Mouse (Mus musculus) forebrain, embryonic 16.5 days (tissue): ENCODE measurements at regions not wholly inside any gene's neighbourhood (a gene's known extent, or its start where the extent isn't known, plus 50 kb on each side); places are given as distances from the start of the nearest gene placed in this dataset.

Experiments
- ATAC-seq: fragments of 200-750 bp; cut with Nextera tagmentation; 2 replicates; pipeline ENCODE4 v1.8.0; 2017; ENCODE audit warnings: mild to moderate bottlenecking, moderate library complexity
- H3K27ac ChIP-seq: fragments of 300-500 bp; sonication (generic); 2 replicates; pipeline ENCODE4 v1.5.1; 2014; ENCODE audit warnings: low read length, control low read depth
- H3K27me3 ChIP-seq: fragments of 300-500 bp; sonication (generic); replicated peaks from 2 replicates; pipeline ENCODE4 v1.6.1; 2014; ENCODE audit warnings: low read length; ENCODE audit not compliant: control insufficient read depth, insufficient read depth
- H3K36me3 ChIP-seq: fragments of 300-500 bp; sonication (generic); 2 replicates; pipeline ENCODE4 v1.6.1; 2014; ENCODE audit not compliant: control insufficient read depth, insufficient read depth
- H3K4me1 ChIP-seq: fragments of 300-500 bp; sonication (generic); replicated peaks from 2 replicates; pipeline ENCODE4 v1.6.1; 2014; ENCODE audit warnings: low read length; ENCODE audit not compliant: control insufficient read depth, insufficient read depth
- H3K4me2 ChIP-seq: fragments of 300-500 bp; sonication (generic); 2 replicates; pipeline ENCODE4 v1.6.1; 2014; ENCODE audit warnings: mild to moderate bottlenecking, low read length, control low read depth
- H3K4me3 ChIP-seq: fragments of 300-500 bp; sonication (generic); replicated peaks from 2 replicates; pipeline ENCODE4 v1.5.1; 2014; ENCODE audit warnings: mild to moderate bottlenecking, low read length, control low read depth
- H3K9ac ChIP-seq: fragments of 300-500 bp; sonication (generic); replicated peaks from 2 replicates; pipeline ENCODE4 v1.6.1; 2014; ENCODE audit warnings: low read depth, low read length, control low read depth
- H3K9me3 ChIP-seq: fragments of 300-500 bp; sonication (generic); 2 replicates; pipeline ENCODE4 v1.6.1; 2016; ENCODE audit warnings: low read length; ENCODE audit not compliant: control insufficient read depth
- WGBS: fragments of 180-500 bp; shearing (Covaris S2); extraction: QIAGEN DNeasy Blood & Tissue Kit; methylation state at CpG from one replicate; pipeline ENCODE4 v1.1.7; 2014; 5-methylcytosine and 5-hydroxymethylcytosine counted together

- 89% methylated on average over 11 of the region's 11 CpGs for WGBS
- H3K9me3 ChIP-seq = no peaks in the 10 kb centered on the region
- H3K27me3 ChIP-seq = no peaks in the 10 kb centered on the region
- no peak overlapping the region for H3K4me3 ChIP-seq
- no peaks in the 10 kb centered on the region for H3K4me1 ChIP-seq
- no peak overlapping the region for H3K4me2 ChIP-seq
- H3K36me3 ChIP-seq = no peaks in the 10 kb centered on the region
- no peak overlapping the region for H3K9ac ChIP-seq
- H3K27ac ChIP-seq = no peak overlapping the region
- no peak for ATAC-seq
These were observed 60.8 kb downstream of the Mis18a start for GRCm38 (mm10) chr16:90666271-90666986.

DNA sequence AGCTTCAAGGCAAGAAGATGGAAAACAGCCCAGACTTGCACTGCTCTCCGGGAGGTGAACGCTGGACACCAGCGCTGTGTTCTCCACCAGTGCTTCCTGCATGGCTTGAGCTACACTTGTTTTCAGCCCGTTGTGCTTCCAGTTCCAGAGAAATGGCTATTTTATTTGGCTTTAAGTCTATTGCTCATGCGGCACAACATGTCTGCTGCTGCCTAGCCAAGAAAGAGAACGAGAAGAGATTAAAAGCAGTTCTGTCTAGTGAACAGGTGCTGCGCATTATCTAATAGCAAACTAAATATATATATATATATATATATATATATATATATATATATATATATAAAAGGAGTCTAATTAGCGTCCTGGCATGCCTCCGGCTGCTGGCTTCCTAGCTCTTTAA is 63.1 kb downstream of the Mis18a start:
- H3K9ac ChIP-seq = no peak overlapping the region
- H3K4me2 ChIP-seq = no peak overlapping the region
- no peaks in the 10 kb centered on the region for H3K9me3 ChIP-seq
- no peaks in the 10 kb centered on the region for H3K4me1 ChIP-seq
- no peaks in the 10 kb centered on the region for H3K36me3 ChIP-seq
- H3K27ac ChIP-seq = no peak overlapping the region
- no peak for ATAC-seq
- no peaks in the 10 kb centered on the region for H3K27me3 ChIP-seq
- no peak overlapping the region for H3K4me3 ChIP-seq
- 39% methylated on average over 9 of the region's 9 CpGs for WGBS

DNA sequence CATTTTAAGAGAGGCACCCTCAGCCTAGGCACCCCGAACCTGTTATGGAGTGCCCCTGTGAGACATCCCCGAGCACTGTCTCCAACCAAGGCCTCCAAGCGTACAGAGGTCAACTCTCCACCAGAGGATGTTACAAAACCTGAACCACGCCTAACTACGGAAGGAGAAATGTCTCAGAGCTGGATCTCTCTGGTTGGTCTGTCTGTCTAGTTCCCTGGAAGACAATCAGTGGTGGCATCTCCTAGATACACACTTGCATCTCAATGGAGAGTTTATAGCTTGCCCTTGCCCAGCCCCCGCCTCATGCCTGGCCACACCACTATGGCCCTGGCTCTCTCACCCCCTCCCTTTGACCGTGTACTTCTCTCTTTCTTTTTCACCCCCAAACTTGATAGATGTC is 69.2 kb downstream of the Mis18a start:
- Histone ChIP-seq H3K9ac (no peak overlapping the region), H3K4me2 (no peak overlapping the region), H3K27ac (no peak overlapping the region), H3K9me3 (no peaks in the 10 kb centered on the region), H3K4me3 (no peak overlapping the region), H3K4me1 (peaks cover 6% of the 10 kb centered on the region), H3K27me3 (no peaks in the 10 kb centered on the region), H3K36me3 (no peaks in the 10 kb centered on the region)
- WGBS = 92% methylated on average over 7 of the region's 7 CpGs
- no peak for ATAC-seq

DNA sequence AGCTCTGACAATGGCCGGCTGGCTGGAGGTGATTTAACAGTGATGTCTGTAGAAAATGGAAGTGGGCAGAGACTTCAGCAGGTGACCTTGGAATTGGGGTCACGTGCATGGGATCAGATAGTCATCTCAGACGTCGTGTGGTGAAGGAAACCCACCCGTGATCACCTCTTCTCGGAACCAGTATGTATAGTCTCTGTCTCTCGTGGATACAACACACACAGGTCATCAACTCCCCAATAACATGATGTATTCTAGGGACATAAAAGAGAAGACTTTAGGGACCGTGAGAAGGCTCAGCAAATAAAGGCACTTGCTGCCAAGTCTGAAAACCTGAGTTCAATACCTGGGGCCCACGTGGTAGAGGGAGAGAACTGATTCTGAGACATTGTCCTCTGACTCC is 70.2 kb downstream of the Mis18a start:
- H3K4me3 ChIP-seq = no peak overlapping the region
- ATAC-seq = 0 out of 2 replicates have a peak, but pooled peaks have one; percentile 10
- peaks cover 6% of the 10 kb centered on the region for H3K4me1 ChIP-seq
- 46% methylated on average over 9 of the region's 9 CpGs for WGBS
- H3K4me2 ChIP-seq = no peak overlapping the region
- no peaks in the 10 kb centered on the region for H3K27me3 ChIP-seq
- H3K36me3 ChIP-seq = no peaks in the 10 kb centered on the region
- H3K9ac ChIP-seq = no peak overlapping the region
- H3K27ac ChIP-seq = peak overlapping the region; percentile 68
- no peaks in the 10 kb centered on the region for H3K9me3 ChIP-seq

DNA sequence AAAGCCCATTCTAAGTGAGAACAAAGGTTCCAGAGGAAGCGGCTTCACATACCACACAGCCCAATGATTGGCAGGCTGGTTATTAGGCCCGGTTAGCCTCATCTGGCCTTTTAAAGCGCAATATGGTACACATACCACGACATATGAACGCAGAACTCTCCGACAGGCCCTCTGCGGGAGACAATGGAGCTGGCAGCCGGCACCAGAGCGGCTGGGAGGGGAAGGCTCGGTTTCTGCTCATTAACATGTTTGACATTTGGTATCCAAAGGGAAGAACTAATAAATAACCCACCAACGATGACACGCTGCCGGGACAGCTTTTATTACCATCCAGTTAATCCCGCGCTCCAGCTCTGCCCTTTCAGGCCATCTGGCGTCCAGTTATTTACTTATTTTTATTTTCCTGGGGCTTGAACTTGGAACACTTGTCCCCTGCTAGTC is 70.6 kb downstream of the Mis18a start:
- 9% methylated on average over 16 of the region's 16 CpGs for WGBS
- ATAC-seq = peak; percentile 89
- no peaks in the 10 kb centered on the region for H3K27me3 ChIP-seq
- no peak overlapping the region for H3K4me3 ChIP-seq
- H3K36me3 ChIP-seq = no peaks in the 10 kb centered on the region
- H3K4me1 ChIP-seq = peaks cover 6% of the 10 kb centered on the region
- 0 out of 2 replicates have a peak overlapping the region, but pooled peaks have one; percentile 20 for H3K9ac ChIP-seq
- no peaks in the 10 kb centered on the region for H3K9me3 ChIP-seq
- H3K4me2 ChIP-seq = no peak overlapping the region
- H3K27ac ChIP-seq = peak overlapping the region; percentile 68

DNA sequence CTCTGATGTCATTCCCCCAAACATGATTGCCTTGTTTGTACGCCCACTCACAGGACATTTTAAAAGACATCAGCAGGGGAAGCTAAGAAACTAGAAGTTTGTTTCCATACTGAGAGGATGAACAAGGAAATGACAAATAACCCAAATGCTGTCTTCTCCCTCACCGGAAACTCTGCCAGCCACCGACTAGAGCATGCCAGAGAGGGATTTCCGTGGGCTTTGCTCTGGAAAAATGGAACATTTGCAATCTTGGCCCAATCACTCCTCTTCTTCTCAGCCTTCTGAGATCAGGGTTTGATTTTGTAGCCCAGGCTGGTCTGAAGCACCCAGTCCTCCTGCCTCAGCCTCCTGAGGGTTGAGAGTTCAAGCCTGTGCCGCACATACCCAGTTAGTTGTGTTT is 72.4 kb downstream of the Mis18a start:
- ATAC-seq = no peak
- Histone ChIP-seq H3K36me3 (no peaks in the 10 kb centered on the region), H3K9ac (no peak overlapping the region), H3K27me3 (no peaks in the 10 kb centered on the region), H3K4me1 (peaks cover 6% of the 10 kb centered on the region), H3K9me3 (no peaks in the 10 kb centered on the region), H3K4me2 (no peak overlapping the region), H3K4me3 (no peak overlapping the region), H3K27ac (no peak overlapping the region)
- WGBS = 88% methylated on average over 5 of the region's 5 CpGs

DNA sequence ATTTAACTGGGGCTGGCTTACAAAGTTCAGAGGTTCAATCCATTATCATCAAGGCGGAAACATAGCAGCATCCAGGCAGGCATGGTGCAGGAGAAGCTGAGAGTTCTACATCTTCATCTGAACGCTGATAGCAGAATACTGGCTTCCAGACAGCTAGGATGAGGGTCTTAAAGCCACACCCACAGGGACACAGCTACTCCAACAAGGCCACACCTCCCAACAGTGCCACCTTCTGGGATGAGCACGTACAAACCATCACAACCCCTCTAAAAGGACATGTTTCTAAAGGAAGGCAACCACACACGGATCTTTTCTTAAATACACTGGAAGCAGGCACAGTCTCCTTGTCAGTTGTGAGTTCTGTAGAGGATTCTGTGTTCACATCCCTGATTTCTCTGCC is 74.4 kb downstream of the Mis18a start:
- Histone ChIP-seq H3K9me3 (no peaks in the 10 kb centered on the region), H3K27ac (no peak overlapping the region), H3K9ac (no peak overlapping the region), H3K4me2 (no peak overlapping the region), H3K4me3 (no peak overlapping the region), H3K4me1 (peaks cover 6% of the 10 kb centered on the region), H3K27me3 (no peaks in the 10 kb centered on the region), H3K36me3 (no peaks in the 10 kb centered on the region)
- WGBS = 68% methylated on average over 4 of the region's 4 CpGs
- no peak for ATAC-seq

- no peak for ATAC-seq
- Histone ChIP-seq H3K36me3 (no peaks in the 10 kb centered on the region), H3K9me3 (no peaks in the 10 kb centered on the region), H3K4me1 (no peaks in the 10 kb centered on the region), H3K4me2 (no peak overlapping the region), H3K4me3 (no peak overlapping the region), H3K27ac (no peak overlapping the region), H3K9ac (no peak overlapping the region), H3K27me3 (no peaks in the 10 kb centered on the region)
- 40% methylated on average over 4 of the region's 4 CpGs for WGBS
These were observed 79.0 kb downstream of the Mis18a start for GRCm38 (mm10) chr16:90648161-90648560.

DNA sequence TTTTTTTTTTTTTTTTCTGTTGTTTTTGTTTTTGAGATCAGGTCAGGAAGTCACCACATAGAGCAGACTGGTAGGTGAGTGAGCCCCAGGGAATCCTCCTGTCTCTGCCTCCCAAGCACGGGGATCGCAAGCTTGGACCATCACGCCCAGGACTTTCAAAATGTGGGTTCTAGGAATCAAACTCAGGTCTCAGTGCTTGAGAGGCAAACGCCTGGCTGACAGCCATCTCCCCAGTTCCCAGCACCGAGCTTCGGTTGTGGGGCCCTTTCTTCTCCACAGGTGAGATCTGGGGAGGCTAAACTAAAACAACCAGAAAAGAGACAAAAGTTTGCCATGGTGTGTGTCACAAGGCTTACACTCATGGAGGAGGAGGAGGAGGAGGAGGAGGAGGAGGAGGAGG is 84.5 kb downstream of the Mis18a start:
- Histone ChIP-seq H3K9me3 (no peaks in the 10 kb centered on the region), H3K36me3 (no peaks in the 10 kb centered on the region), H3K27ac (no peak overlapping the region), H3K27me3 (no peaks in the 10 kb centered on the region), H3K4me3 (no peak overlapping the region), H3K4me1 (0 out of 2 replicates have a peak, but pooled peaks cover 2% of the 10 kb centered on the region), H3K9ac (no peak overlapping the region), H3K4me2 (no peak overlapping the region)
- ATAC-seq = no peak
- 87% methylated on average over 6 of the region's 6 CpGs for WGBS

GRCm38 (mm10) chr16:90635216-90635615 is 92.0 kb downstream of the Mis18a start:
- 34% methylated on average over 12 of the region's 12 CpGs for WGBS
- no peak overlapping the region for H3K4me3 ChIP-seq
- no peak for ATAC-seq
- H3K27me3 ChIP-seq = no peaks in the 10 kb centered on the region
- H3K9me3 ChIP-seq = no peaks in the 10 kb centered on the region
- no peaks in the 10 kb centered on the region for H3K36me3 ChIP-seq
- H3K4me1 ChIP-seq = peaks cover 2% of the 10 kb centered on the region; the same call in 1 of the 2 replicates
- H3K4me2 ChIP-seq = no peak overlapping the region
- no peak overlapping the region for H3K27ac ChIP-seq
- H3K9ac ChIP-seq = no peak overlapping the region
